Mouse (Mus musculus) limb, embryonic 14.5 days (tissue): Measurements from ENCODE around the gene Srcin1. TPM values are rescaled to one million over a fixed set of nuclear protein-coding genes. Genes with fewer than 3 reads are reported as not detected.

Source experiments
- ATAC-seq: fragments of 200-750 bp; cut with Nextera tagmentation; 2 replicates; pipeline ENCODE4 v1.8.0; 2017; ENCODE audit warnings: low read depth, moderate number of reproducible peaks, moderate TSS enrichment; ENCODE audit not compliant: low FRiP score
- DNase-seq: peaks from one replicate; pipeline ENCODE4 v3.0.0-alpha.2; 2015; ENCODE audit warnings: low spot score
- H3K27ac ChIP-seq: fragments of 300-500 bp; sonication (generic); replicated peaks from 2 replicates; pipeline ENCODE4 v1.5.1; 2014; ENCODE audit warnings: low read depth, mild to moderate bottlenecking, low read length, moderate library complexity, mixed read lengths
- H3K27me3 ChIP-seq: fragments of 300-500 bp; sonication (generic); 2 replicates; pipeline ENCODE4 v1.6.1; 2014; ENCODE audit warnings: low read length, mixed read lengths; ENCODE audit not compliant: control insufficient read depth, insufficient read depth
- H3K36me3 ChIP-seq: fragments of 300-500 bp; sonication (generic); 2 replicates; pipeline ENCODE4 v1.6.1; 2014; ENCODE audit warnings: mild to moderate bottlenecking, low read length, moderate library complexity, mixed read lengths; ENCODE audit not compliant: control insufficient read depth, insufficient read depth
- H3K4me1 ChIP-seq: fragments of 300-500 bp; sonication (generic); 2 replicates; pipeline ENCODE4 v1.6.1; 2014; ENCODE audit warnings: antibody characterized with exemption, low read length, mixed read lengths; ENCODE audit not compliant: control insufficient read depth, insufficient read depth
- H3K4me2 ChIP-seq: fragments of 300-500 bp; sonication (generic); replicated peaks from 2 replicates; pipeline ENCODE4 v1.6.1; 2014; ENCODE audit warnings: low read depth, mild to moderate bottlenecking, low read length, moderate library complexity; ENCODE audit not compliant: severe bottlenecking
- H3K4me3 ChIP-seq: fragments of 300-500 bp; sonication (generic); replicated peaks from 2 replicates; pipeline ENCODE4 v1.5.1; 2014; ENCODE audit warnings: low read length
- H3K9ac ChIP-seq: fragments of 300-500 bp; sonication (generic); 2 replicates; pipeline ENCODE4 v1.6.1; 2014; ENCODE audit warnings: mild to moderate bottlenecking, low read depth, low read length, moderate library complexity; ENCODE audit not compliant: severe bottlenecking
- H3K9me3 ChIP-seq: fragments of 300-500 bp; sonication (generic); 2 replicates; pipeline ENCODE4 v1.6.1; 2016; ENCODE audit warnings: low read length; ENCODE audit not compliant: control insufficient read depth
- POLR2A ChIP-seq: fragments of 200-500 bp; IDR thresholded peaks from 2 replicates; pipeline ENCODE4 v1.8.0; 2012; ENCODE audit warnings: inconsistent platforms, mild to moderate bottlenecking, moderate library complexity, borderline replicate concordance; ENCODE audit not compliant: insufficient read depth, insufficient read length; ENCODE audit errors: extremely low read depth
- WGBS: fragments of 180-500 bp; shearing (Covaris S2); extraction: QIAGEN DNeasy Blood & Tissue Kit; methylation state at CpG from one replicate; pipeline ENCODE4 v1.1.7; 2014; 5-methylcytosine and 5-hydroxymethylcytosine counted together
- polyA plus RNA-seq, 2 experiments: library from polyadenylated mRNA; depleted of rRNA in 1 of 2; stranded (reverse) in 1 of 2; unstranded in 1 of 2; fragments of >200 nt; fragmentation: Nextera tagmentation in 1 of 2; extraction: Ambion mirVana in 1 of 2; gene quantifications; 2 replicates each; pipeline versions ENCODE4 v1.2.1 to v1.2.3; 2012 to 2014

The Srcin1 gene
- polyA plus RNA-seq, 2 experiments: 0.39 to 4.0 TPM

GRCm38 (mm10) chr11:97530069-97530468, 45.9 kb downstream of the Srcin1 start:
- ATAC-seq: no peak
- H3K27ac ChIP-seq: no peak overlapping the region
- no peaks in the 10 kb centered on the region for H3K9me3 ChIP-seq
- peaks cover 33% of the 10 kb centered on the region for H3K27me3 ChIP-seq
- DNase-seq: no peak
- no peak overlapping the region for H3K4me3 ChIP-seq
- H3K4me1 ChIP-seq: peaks cover 11% of the 10 kb centered on the region; the same call in 1 of the 2 replicates
- no peak for TF ChIP-seq POLR2A
- H3K9ac ChIP-seq: no peak overlapping the region
- WGBS: 87% methylated on average over 5 of the region's 6 CpGs
- H3K36me3 ChIP-seq: no peaks in the 10 kb centered on the region
- H3K4me2 ChIP-seq: no peak overlapping the region

GRCm38 (mm10) chr11:97528282-97528808, 47.6 kb downstream of the Srcin1 start:
- no peaks in the 10 kb centered on the region for H3K9me3 ChIP-seq
- DNase-seq (no peak), ATAC-seq (no peak)
- H3K4me1 ChIP-seq: peaks cover 4% of the 10 kb centered on the region; the same call in 1 of the 2 replicates
- no peak overlapping the region for H3K27ac ChIP-seq
- H3K4me2 ChIP-seq: no peak overlapping the region
- H3K36me3 ChIP-seq: no peaks in the 10 kb centered on the region
- TF ChIP-seq POLR2A: no peak
- no peak overlapping the region for H3K4me3 ChIP-seq
- H3K9ac ChIP-seq: no peak overlapping the region
- 67% methylated on average over 18 of the region's 18 CpGs for WGBS
- peaks cover 16% of the 10 kb centered on the region for H3K27me3 ChIP-seq

GRCm38 (mm10) chr11:97525313-97525712, 50.7 kb downstream of the Srcin1 start:
- Histone ChIP-seq H3K36me3 (no peaks in the 10 kb centered on the region), H3K4me2 (no peak overlapping the region), H3K9me3 (no peaks in the 10 kb centered on the region), H3K27me3 (no peaks in the 10 kb centered on the region), H3K4me1 (no peaks in the 10 kb centered on the region), H3K4me3 (no peak overlapping the region), H3K27ac (no peak overlapping the region), H3K9ac (no peak overlapping the region)
- DNase-seq (no peak), ATAC-seq (no peak)
- no peak for TF ChIP-seq POLR2A
- 88% methylated on average over 6 of the region's 6 CpGs for WGBS

- H3K27ac ChIP-seq: no peak overlapping the region
- no peak overlapping the region for H3K4me2 ChIP-seq
- WGBS: 43% methylated on average over 9 of the region's 9 CpGs
- no peak for ATAC-seq
- no peaks in the 10 kb centered on the region for H3K9me3 ChIP-seq
- no peak overlapping the region for H3K9ac ChIP-seq
- no peaks in the 10 kb centered on the region for H3K27me3 ChIP-seq
- no peak for TF ChIP-seq POLR2A
- no peak for DNase-seq
- no peaks in the 10 kb centered on the region for H3K4me1 ChIP-seq
- no peak overlapping the region for H3K4me3 ChIP-seq
- H3K36me3 ChIP-seq: no peaks in the 10 kb centered on the region
Measured at GRCm38 (mm10) chr11:97524306-97524705, 51.7 kb downstream of the Srcin1 start.

- ATAC-seq: no peak
- no peak for TF ChIP-seq POLR2A
- Histone ChIP-seq H3K36me3 (no peaks in the 10 kb centered on the region), H3K9ac (no peak overlapping the region), H3K4me2 (no peak overlapping the region), H3K27me3 (no peaks in the 10 kb centered on the region), H3K27ac (no peak overlapping the region), H3K9me3 (no peaks in the 10 kb centered on the region), H3K4me1 (no peaks in the 10 kb centered on the region), H3K4me3 (no peak overlapping the region)
- DNase-seq: no peak
- WGBS: 11% methylated on average over 1 of the region's 1 CpGs
Measured at GRCm38 (mm10) chr11:97523827-97524261, 52.1 kb downstream of the Srcin1 start.
